Mouse (Mus musculus): Measurements from ENCODE around the gene Plscr4.

Plscr4 gene

DNA sequence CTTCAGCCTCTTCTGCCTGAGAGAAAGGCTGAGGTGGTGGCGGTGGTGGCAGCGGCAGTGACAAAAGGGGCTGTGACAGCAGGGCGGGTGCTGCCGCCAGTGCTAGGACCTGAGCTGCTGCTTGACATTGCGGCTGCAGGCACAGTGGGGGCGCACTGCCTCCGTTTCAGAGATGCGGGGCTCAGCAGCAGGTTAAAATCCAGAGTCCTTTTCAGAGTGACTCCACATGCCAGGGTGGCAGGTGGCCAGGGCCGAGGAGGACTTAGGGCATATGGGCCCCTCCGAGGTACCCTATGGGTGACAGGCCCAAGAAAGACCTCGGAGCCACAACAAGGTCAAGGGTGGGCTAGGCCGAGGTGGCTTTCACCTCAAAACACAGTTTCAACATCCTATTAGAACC is 59.9 kb downstream of the Plscr4 start:
- DNase-seq = no peak

- DNase-seq = no peak
These were observed 63.6 kb downstream of the Plscr4 start for GRCm38 (mm10) chr9:92520751-92521150.

DNA sequence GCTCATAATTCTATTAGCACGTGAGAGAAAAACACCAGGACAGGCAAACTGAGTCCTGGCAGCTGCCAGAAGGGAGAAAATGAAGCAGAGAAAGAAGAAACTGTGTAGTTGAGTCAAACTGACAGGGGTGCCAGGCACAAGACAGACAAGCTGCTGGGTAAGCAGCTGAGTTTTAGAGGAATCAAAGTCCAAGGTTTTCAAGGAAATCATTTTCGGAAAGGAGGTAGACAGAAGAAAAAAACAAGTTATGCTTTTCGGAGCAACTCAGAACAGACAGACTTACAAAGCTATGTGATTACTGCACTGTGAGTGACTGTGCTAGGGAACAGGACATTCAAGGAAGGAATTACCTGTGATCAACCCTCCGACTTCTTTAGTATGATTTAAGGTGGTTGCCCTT is 67.3 kb downstream of the Plscr4 start:
- DNase-seq = no peak

GRCm38 (mm10) chr9:92530055-92530454 is 72.9 kb downstream of the Plscr4 start:
- DNase-seq = no peak

GRCm38 (mm10) chr9:92537735-92538134 is 80.6 kb downstream of the Plscr4 start:
- DNase-seq = no peak

DNA sequence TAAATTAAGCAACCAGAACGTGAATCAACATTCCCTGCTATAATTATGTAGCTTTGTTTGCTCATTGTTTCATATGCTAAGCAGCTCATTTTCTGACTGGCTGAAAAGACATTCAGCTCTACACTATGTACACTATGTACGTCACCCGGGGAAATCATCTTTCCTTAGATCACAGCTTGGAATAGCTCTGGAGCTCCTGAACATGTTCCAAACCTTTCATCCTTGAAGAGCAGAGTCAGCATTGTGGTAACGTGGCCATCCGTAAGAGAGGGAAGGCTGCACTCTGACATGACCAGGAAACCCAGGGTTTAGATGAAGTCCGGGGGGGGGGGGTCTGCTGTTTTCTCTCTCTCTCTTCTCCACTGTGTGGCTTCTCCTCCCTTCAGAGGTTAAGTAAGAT is 81.0 kb downstream of the Plscr4 start:
- no peak for DNase-seq
